Mouse (Mus musculus): ENCODE measurements around the gene Hecw2. TPM values are rescaled to one million over a fixed set of nuclear protein-coding genes. Genes with fewer than 3 reads are reported as not detected.

Hecw2 gene
- polyA plus RNA-seq, 1 experiment from 2014 or later: 8.3 TPM

- H3K9me3 ChIP-seq: no peaks in the 10 kb centered on the region
- no peak for ATAC-seq (ENCODE audit: low FRiP score, low read depth)
- H3K4me3 ChIP-seq: no peak overlapping the region
- H3K4me1 ChIP-seq: no peaks in the 10 kb centered on the region
- no peaks in the 10 kb centered on the region for H3K36me3 ChIP-seq
- H3K27me3 ChIP-seq (replicated peaks): no peaks in the 10 kb centered on the region
- H3K27ac ChIP-seq: no peak overlapping the region
- no peak overlapping the region for H3K9ac ChIP-seq
- H3K4me2 ChIP-seq (replicated peaks): no peak overlapping the region
Measured at GRCm38 (mm10) chr1:53859175-53859574, 335.8 kb downstream of the Hecw2 start.

- no peak overlapping the region for H3K9ac ChIP-seq
- H3K4me3 ChIP-seq: no peak overlapping the region
- H3K4me2 ChIP-seq (replicated peaks): no peak overlapping the region
- H3K27ac ChIP-seq: no peak overlapping the region
- H3K27me3 ChIP-seq (replicated peaks): no peaks in the 10 kb centered on the region
- no peaks in the 10 kb centered on the region for H3K36me3 ChIP-seq
- 94% methylated on average over 7 of the region's 7 CpGs for WGBS
- no peaks in the 10 kb centered on the region for H3K4me1 ChIP-seq
- no peak for ATAC-seq (ENCODE audit: low FRiP score, low read depth)
- no peaks in the 10 kb centered on the region for H3K9me3 ChIP-seq
Measured at GRCm38 (mm10) chr1:53856501-53857103, 338.4 kb downstream of the Hecw2 start.

GRCm38 (mm10) chr1:53855732-53856131 is 339.2 kb downstream of the Hecw2 start:
- ATAC-seq (ENCODE audit: low FRiP score, low read depth): no peak
- Histone ChIP-seq H3K27me3 (replicated peaks) (no peaks in the 10 kb centered on the region), H3K4me1 (no peaks in the 10 kb centered on the region), H3K36me3 (no peaks in the 10 kb centered on the region), H3K4me3 (no peak overlapping the region), H3K4me2 (replicated peaks) (no peak overlapping the region), H3K27ac (no peak overlapping the region), H3K9ac (no peak overlapping the region), H3K9me3 (no peaks in the 10 kb centered on the region)
- 92% methylated on average over 7 of the region's 7 CpGs for WGBS

GRCm38 (mm10) chr1:53852086-53852610 is 342.8 kb downstream of the Hecw2 start:
- WGBS: 85% methylated on average over 3 of the region's 3 CpGs
- H3K9ac ChIP-seq: no peak overlapping the region
- H3K27ac ChIP-seq: no peak overlapping the region
- no peaks in the 10 kb centered on the region for H3K9me3 ChIP-seq
- H3K27me3 ChIP-seq (replicated peaks): no peaks in the 10 kb centered on the region
- no peaks in the 10 kb centered on the region for H3K4me1 ChIP-seq
- no peak overlapping the region for H3K4me3 ChIP-seq
- no peaks in the 10 kb centered on the region for H3K36me3 ChIP-seq
- no peak for ATAC-seq (ENCODE audit: low FRiP score, low read depth)
- H3K4me2 ChIP-seq (replicated peaks): no peak overlapping the region

- no peak overlapping the region for H3K4me3 ChIP-seq
- no peaks in the 10 kb centered on the region for H3K9me3 ChIP-seq
- no peak for ATAC-seq (ENCODE audit: low FRiP score, low read depth)
- no peaks in the 10 kb centered on the region for H3K4me1 ChIP-seq
- WGBS: 86% methylated on average over 8 of the region's 8 CpGs
- H3K4me2 ChIP-seq (replicated peaks): no peak overlapping the region
- no peaks in the 10 kb centered on the region for H3K27me3 ChIP-seq (replicated peaks)
- no peak overlapping the region for H3K9ac ChIP-seq
- no peaks in the 10 kb centered on the region for H3K36me3 ChIP-seq
- no peak overlapping the region for H3K27ac ChIP-seq
Measured at GRCm38 (mm10) chr1:53851334-53851733, 343.6 kb downstream of the Hecw2 start.

GRCm38 (mm10) chr1:53850891-53851290 is 344.1 kb downstream of the Hecw2 start:
- Histone ChIP-seq H3K9me3 (no peaks in the 10 kb centered on the region), H3K27me3 (replicated peaks) (no peaks in the 10 kb centered on the region), H3K27ac (no peak overlapping the region), H3K4me2 (replicated peaks) (no peak overlapping the region), H3K9ac (no peak overlapping the region), H3K4me3 (no peak overlapping the region), H3K36me3 (no peaks in the 10 kb centered on the region), H3K4me1 (no peaks in the 10 kb centered on the region)
- ATAC-seq (ENCODE audit: low FRiP score, low read depth): no peak
- WGBS: 91% methylated on average over 6 of the region's 6 CpGs

GRCm38 (mm10) chr1:53846665-53847237 is 348.2 kb downstream of the Hecw2 start:
- Histone ChIP-seq H3K4me1 (no peaks in the 10 kb centered on the region), H3K9me3 (no peaks in the 10 kb centered on the region), H3K27ac (no peak overlapping the region), H3K4me3 (no peak overlapping the region), H3K4me2 (replicated peaks) (no peak overlapping the region), H3K27me3 (replicated peaks) (no peaks in the 10 kb centered on the region), H3K36me3 (no peaks in the 10 kb centered on the region), H3K9ac (no peak overlapping the region)
- WGBS: 60% methylated on average over 2 of the region's 2 CpGs
- no peak for ATAC-seq (ENCODE audit: low FRiP score, low read depth)

GRCm38 (mm10) chr1:53845854-53846253 is 349.1 kb downstream of the Hecw2 start:
- no peak overlapping the region for H3K27ac ChIP-seq
- H3K9me3 ChIP-seq: no peaks in the 10 kb centered on the region
- no peaks in the 10 kb centered on the region for H3K27me3 ChIP-seq (replicated peaks)
- no peak overlapping the region for H3K4me3 ChIP-seq
- no peak overlapping the region for H3K4me2 ChIP-seq (replicated peaks)
- no peaks in the 10 kb centered on the region for H3K4me1 ChIP-seq
- no peak overlapping the region for H3K9ac ChIP-seq
- WGBS: 92% methylated on average over 8 of the region's 8 CpGs
- no peak for ATAC-seq (ENCODE audit: low FRiP score, low read depth)
- no peaks in the 10 kb centered on the region for H3K36me3 ChIP-seq

GRCm38 (mm10) chr1:53844914-53845612 is 349.9 kb downstream of the Hecw2 start:
- Histone ChIP-seq H3K4me1 (no peaks in the 10 kb centered on the region), H3K27ac (no peak overlapping the region), H3K9ac (no peak overlapping the region), H3K9me3 (no peaks in the 10 kb centered on the region), H3K36me3 (no peaks in the 10 kb centered on the region), H3K4me3 (no peak overlapping the region), H3K27me3 (replicated peaks) (no peaks in the 10 kb centered on the region), H3K4me2 (replicated peaks) (no peak overlapping the region)
- WGBS: 83% methylated on average over 5 of the region's 5 CpGs
- peak; percentile 19; the same call in 1 of the 2 replicates for ATAC-seq (ENCODE audit: low FRiP score, low read depth)

GRCm38 (mm10) chr1:53844122-53844913 is 350.6 kb downstream of the Hecw2 start:
- H3K27me3 ChIP-seq (replicated peaks): no peaks in the 10 kb centered on the region
- ATAC-seq (ENCODE audit: low FRiP score, low read depth): peak; percentile 57; the same call in 1 of the 2 replicates
- no peak overlapping the region for H3K4me2 ChIP-seq (replicated peaks)
- no peaks in the 10 kb centered on the region for H3K9me3 ChIP-seq
- no peaks in the 10 kb centered on the region for H3K36me3 ChIP-seq
- no peaks in the 10 kb centered on the region for H3K4me1 ChIP-seq
- no peak overlapping the region for H3K4me3 ChIP-seq
- no peak overlapping the region for H3K27ac ChIP-seq
- H3K9ac ChIP-seq: no peak overlapping the region
- 84% methylated on average over 8 of the region's 8 CpGs for WGBS

- Histone ChIP-seq H3K4me3 (no peak overlapping the region), H3K4me1 (no peaks in the 10 kb centered on the region), H3K27ac (no peak overlapping the region), H3K9ac (no peak overlapping the region), H3K9me3 (no peaks in the 10 kb centered on the region), H3K36me3 (no peaks in the 10 kb centered on the region), H3K4me2 (replicated peaks) (no peak overlapping the region), H3K27me3 (replicated peaks) (no peaks in the 10 kb centered on the region)
- 80% methylated on average over 3 of the region's 3 CpGs for WGBS
- no peak for ATAC-seq (ENCODE audit: low FRiP score, low read depth)
Measured at GRCm38 (mm10) chr1:53843051-53843450, 351.9 kb downstream of the Hecw2 start.

- no peaks in the 10 kb centered on the region for H3K36me3 ChIP-seq
Measured at GRCm38 (mm10) chr1:53841080-53841479, 353.9 kb downstream of the Hecw2 start.

More at GRCm38 (mm10) chr1:53841080-53841479, 353.9 kb downstream of the Hecw2 start:
- no peaks in the 10 kb centered on the region for H3K4me1 ChIP-seq
- no peak for ATAC-seq (ENCODE audit: low FRiP score, low read depth)
- no peak overlapping the region for H3K4me3 ChIP-seq
- no peaks in the 10 kb centered on the region for H3K27me3 ChIP-seq (replicated peaks)
- H3K4me2 ChIP-seq (replicated peaks): no peak overlapping the region
- H3K9ac ChIP-seq: no peak overlapping the region
- no peaks in the 10 kb centered on the region for H3K9me3 ChIP-seq
- H3K27ac ChIP-seq: no peak overlapping the region
- 73% methylated on average over 4 of the region's 4 CpGs for WGBS

Data from neural tube, embryonic 12.5 days (tissue).